Mouse (Mus musculus): ENCODE data around the gene Fam172a.

DNA sequence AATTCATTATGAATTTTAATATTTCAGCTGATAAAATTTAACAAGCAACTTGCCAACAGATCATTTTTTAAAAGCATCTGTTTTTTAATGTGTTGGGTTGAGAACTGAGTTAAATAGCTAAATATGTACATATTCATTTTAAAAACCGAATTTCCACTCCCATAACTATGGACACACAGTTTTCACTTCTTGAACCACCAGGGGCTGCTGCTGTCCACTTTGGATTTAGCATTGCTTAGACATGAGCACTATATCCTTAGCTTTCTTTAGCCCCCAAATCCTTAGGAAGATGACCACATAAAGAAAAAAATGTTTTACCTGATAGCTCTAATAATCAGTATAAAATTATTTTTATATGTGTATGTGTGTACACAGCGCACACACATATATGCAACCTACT lies 207.4 kb downstream of the Fam172a start:
- TF ChIP-seq POLR2A (IDR thresholded peaks at IDR 0.05; ENCODE audit: borderline replicate concordance, insufficient read depth, low read length) (no peak), CTCF (IDR thresholded peaks at IDR 0.05; ENCODE audit: borderline replicate concordance, insufficient read depth, low read depth, low read length) (no peak)

Measured in cerebellum, adult 2 months (tissue).